Mouse (Mus musculus): ENCODE measurements at regions not wholly inside any gene's neighbourhood (a gene's known extent, or its start where the extent isn't known, plus 50 kb on each side); places are given as distances from the start of the nearest gene placed in this dataset.
A peak's percentile ranks its signal among the peaks of the same experiment; 100 is the strongest.

GRCm38 (mm10) chr14:92958138-92958537, 932.3 kb downstream of the Pcdh9 start:
- no peak for DNase-seq
- intact Hi-C loops (cut with DNase I), result no loop called here

- intact Hi-C loops (cut with DNase I), result no loop called here
- no peak for DNase-seq
Observed at GRCm38 (mm10) chr14:92955485-92955884, 935.0 kb downstream of the Pcdh9 start.

DNA sequence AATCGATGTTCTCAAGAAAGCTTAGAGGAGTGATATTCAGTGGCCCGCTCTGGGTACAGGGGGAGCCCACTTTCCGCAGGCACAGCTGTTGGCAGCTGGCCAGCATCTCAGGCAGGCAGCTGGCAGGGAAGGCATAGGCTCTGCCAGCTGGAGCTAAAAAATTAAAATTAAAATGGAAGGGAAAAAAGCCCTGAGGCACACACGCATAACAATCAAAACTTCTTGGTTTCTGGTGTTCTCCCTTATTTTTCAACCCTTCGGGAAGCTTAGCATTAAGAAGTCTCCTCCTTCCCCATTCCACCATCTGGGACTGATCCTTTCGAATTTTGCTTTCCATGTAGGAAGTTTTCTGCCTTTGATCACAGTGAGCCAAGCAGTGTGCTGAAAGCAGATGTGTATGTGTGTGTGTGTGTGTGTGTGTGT, 982.8 kb downstream of the Pcdh9 start:
- intact Hi-C loops (cut with DNase I), result no loop called here
- peak; percentile 3 to 4 for DNase-seq

GRCm38 (mm10) chr14:92874548-92874947, 1015.9 kb downstream of the Pcdh9 start:
- no peak for DNase-seq
- intact Hi-C loops (cut with DNase I), result no loop called here

GRCm38 (mm10) chr14:92866462-92866861, 1024.0 kb downstream of the Pcdh9 start:
- no peak for DNase-seq
- intact Hi-C loops (cut with DNase I), result no loop called here

DNA sequence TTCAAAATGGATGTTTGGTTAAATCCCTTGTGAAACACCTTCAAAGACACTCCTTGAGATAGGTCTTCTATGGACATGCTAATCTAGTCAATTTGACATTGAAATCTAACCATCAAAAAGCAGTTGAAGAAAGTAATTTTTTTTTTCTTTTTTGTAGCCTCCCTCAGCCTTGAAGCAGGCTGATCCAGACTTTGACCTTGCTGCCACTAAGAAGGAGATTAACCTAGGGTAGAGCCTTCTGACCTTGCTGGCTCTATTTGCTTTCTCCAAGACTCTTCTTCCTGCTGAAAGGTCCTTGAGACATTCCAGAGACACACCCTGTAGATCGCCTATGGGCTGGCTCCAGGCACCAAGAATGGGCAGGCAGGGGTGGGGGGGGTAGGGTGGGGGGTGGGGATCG, 1027.5 kb downstream of the Pcdh9 start:
- no peak for DNase-seq
- intact Hi-C loops (cut with DNase I), result no loop called here

GRCm38 (mm10) chr14:92860723-92861122, 1029.8 kb downstream of the Pcdh9 start:
- intact Hi-C loops (cut with DNase I), result no loop called here

GRCm38 (mm10) chr14:92833646-92834045, 1056.8 kb downstream of the Pcdh9 start:
- no peak for DNase-seq
- intact Hi-C loops (cut with DNase I), result no loop called here

More at GRCm38 (mm10) chr14:92860723-92861122, 1029.8 kb downstream of the Pcdh9 start:
- DNase-seq, result no peak

GRCm38 (mm10) chr14:92829171-92829570, 1061.3 kb downstream of the Pcdh9 start:
- no peak for DNase-seq

GRCm38 (mm10) chr14:92826576-92827284, 1063.7 kb downstream of the Pcdh9 start:
- DNase-seq, result no peak
- intact Hi-C loops (cut with DNase I), result no loop called here

More at GRCm38 (mm10) chr14:92829171-92829570, 1061.3 kb downstream of the Pcdh9 start:
- intact Hi-C loops (cut with DNase I), result no loop called here

- intact Hi-C loops (cut with DNase I), result no loop called here
- DNase-seq, result no peak
Observed at GRCm38 (mm10) chr14:92820061-92820460, 1070.4 kb downstream of the Pcdh9 start.

All from heart, postnatal 14 days (tissue).